Mouse (Mus musculus) lung, adult 2 months (tissue): Measurements from ENCODE around the gene S100a2.

Source experiments
- CTCF ChIP-seq: fragments of 200-500 bp; IDR thresholded peaks from 2 replicates; pipeline ENCODE4 v1.5.1; 2011; ENCODE audit warnings: mild to moderate bottlenecking, low read length, control low read depth; ENCODE audit not compliant: insufficient read depth
- POLR2A ChIP-seq: fragments of 200-500 bp; IDR thresholded peaks from 2 replicates; pipeline ENCODE4 v1.6.1; 2011; ENCODE audit warnings: low read depth, mild to moderate bottlenecking, control low read depth, low read length, borderline replicate concordance; ENCODE audit errors: extremely low read depth

DNA sequence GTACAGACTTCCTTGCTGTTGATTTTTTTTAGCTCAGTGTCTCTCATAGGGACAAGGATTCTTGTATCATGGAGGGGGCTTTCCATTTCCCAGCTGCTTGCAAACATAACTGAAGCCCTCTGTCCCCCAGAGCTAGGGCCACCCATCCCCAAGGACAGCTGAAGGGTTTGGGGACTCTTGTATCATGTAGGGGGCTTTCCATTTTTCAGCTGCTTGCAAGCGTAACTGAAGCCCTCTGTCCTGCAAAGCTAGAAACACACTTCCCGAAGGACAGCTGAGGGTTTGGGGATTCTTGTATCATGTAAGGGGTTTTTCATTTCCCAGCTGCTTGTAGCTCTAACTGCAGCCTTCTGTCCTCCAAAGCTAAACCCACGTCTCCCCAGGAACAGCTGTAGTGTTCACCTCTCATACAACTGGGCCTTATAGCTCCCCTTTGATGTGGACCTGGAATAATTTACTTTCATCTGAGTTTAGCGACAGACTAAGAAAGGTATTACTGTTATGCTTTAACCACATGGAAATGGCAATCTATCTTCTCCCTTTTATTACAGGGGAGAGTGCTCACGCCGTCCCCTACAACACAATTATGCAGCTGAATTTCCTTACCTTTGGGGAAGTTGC is 29.9 kb upstream of the S100a2 start, which contains the start of gene S100a3:
- TF ChIP-seq POLR2A = no peak
- no peak for TF ChIP-seq CTCF
